Mouse (Mus musculus) olfactory bulb, adult 2 months (tissue): ENCODE measurements around the gene Phlda3.

ENCODE experiments used
- CTCF ChIP-seq: fragments of 200-500 bp; IDR thresholded peaks from 2 replicates; pipeline ENCODE4 v1.5.1; 2012; ENCODE audit warnings: low read depth, mild to moderate bottlenecking, low read length, moderate library complexity; ENCODE audit not compliant: insufficient read depth
- POLR2A ChIP-seq: fragments of 200-500 bp; IDR thresholded peaks from 2 replicates; pipeline ENCODE4 v1.6.1; 2012; ENCODE audit warnings: mild to moderate bottlenecking, low read depth, low read length, moderate library complexity; ENCODE audit not compliant: insufficient read depth

GRCm38 (mm10) chr1:135752737-135753348 is 13.1 kb upstream of the Phlda3 start:
- TF ChIP-seq POLR2A (no peak), CTCF (peak; percentile 99)
